Mouse (Mus musculus): Measurements from ENCODE around the gene Josd2.

Josd2 gene

DNA sequence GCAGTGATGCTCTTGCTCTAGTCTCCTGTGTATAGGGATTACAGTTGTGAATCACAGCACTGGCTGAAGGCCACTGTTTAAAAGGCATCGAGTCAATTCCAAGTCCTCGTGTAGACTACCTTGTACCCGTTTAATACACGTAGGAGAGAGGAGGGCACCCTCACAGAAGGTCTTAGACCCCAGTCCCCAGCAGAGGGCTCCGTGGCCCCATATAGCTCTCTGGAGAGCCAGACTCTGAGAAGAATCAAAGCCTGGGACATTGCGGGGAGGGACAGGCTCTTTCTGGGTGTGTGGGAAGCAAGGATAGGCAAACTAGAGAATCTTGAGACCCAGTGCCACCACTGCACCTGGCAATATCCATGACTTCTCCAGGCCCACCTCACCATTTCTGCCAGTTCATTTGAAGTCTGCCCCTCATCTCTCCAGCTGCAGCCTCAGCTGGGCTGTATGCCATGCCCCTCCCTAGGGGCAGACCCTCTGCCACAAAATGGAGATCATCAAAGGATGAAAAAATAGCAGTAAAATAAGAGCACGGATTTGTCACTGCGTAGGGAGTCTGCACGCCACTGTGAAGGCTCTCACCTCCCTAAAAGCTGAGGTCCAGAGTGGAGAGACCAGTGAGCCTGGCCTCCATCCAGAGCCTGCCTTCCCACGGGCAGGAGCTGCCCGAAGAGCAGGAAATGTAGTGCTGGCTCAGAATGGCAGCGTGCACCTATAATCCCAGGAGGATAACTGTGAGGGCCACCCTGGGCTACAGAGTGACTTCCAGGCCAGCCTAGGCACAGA, 21.5 kb upstream of the Josd2 start:
- DNase-seq (ENCODE audit: low spot score): no peak

DNA sequence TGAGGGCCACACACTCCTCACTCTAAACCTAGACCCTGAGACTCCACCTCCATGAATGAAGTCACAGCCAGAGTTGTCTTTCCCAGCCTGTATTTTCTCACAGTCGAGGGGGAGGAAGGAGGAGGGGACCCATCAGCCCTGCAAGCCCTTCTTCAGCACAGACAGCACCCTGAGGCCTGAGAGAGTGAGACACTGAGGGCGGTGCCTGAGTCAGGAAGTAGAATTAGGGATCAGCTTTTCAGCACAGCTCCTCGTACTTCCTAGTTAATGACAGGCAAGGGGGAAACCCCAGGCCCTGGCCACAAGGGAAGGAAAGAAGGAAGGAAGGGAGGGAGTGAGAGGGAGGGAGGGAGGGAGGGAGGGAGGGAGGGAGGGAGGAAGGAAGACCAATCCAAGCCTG, 14.5 kb upstream of the Josd2 start:
- no peak for DNase-seq (ENCODE audit: low spot score)

DNA sequence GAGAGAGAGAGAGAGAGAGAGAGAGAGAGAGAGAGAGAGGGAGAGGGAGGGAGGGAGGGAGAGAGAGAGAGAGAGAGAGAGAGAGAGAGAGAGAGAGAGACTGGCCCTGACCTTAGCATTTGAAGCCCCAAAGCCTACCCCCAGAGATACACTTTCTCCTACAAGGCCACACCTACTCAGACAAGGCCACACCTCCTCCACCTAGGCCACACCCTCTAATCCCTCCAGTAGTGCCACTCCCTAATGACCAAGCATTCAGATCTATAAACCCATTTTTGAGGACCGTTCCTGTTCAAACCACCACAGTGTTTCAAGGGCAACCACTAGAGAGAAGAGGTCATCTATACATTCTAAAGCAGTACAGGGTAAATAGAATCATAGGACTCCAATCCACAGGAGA, 11.5 kb upstream of the Josd2 start:
- no peak for DNase-seq (ENCODE audit: low spot score)

- no peak for DNase-seq (ENCODE audit: low spot score)
Observed at GRCm38 (mm10) chr7:44460067-44460466, 7.7 kb upstream of the Josd2 start.

GRCm38 (mm10) chr7:44460767-44461502, 6.8 kb upstream of the Josd2 start:
- no peak for DNase-seq (ENCODE audit: low spot score)

GRCm38 (mm10) chr7:44461503-44462217, 6.1 kb upstream of the Josd2 start:
- no peak for DNase-seq (ENCODE audit: low spot score)

GRCm38 (mm10) chr7:44462218-44463055, 5.3 kb upstream of the Josd2 start:
- no peak for DNase-seq (ENCODE audit: low spot score)

- no peak for DNase-seq (ENCODE audit: low spot score)
Observed at GRCm38 (mm10) chr7:44463056-44463425, 4.7 kb upstream of the Josd2 start.

GRCm38 (mm10) chr7:44463556-44464225, 4.1 kb upstream of the Josd2 start:
- DNase-seq (ENCODE audit: low spot score): no peak

- no peak for DNase-seq (ENCODE audit: low spot score)
Observed at GRCm38 (mm10) chr7:44464511-44464910, 3.3 kb upstream of the Josd2 start.

- no peak for DNase-seq (ENCODE audit: low spot score)
Observed at GRCm38 (mm10) chr7:44465111-44465510, 2.7 kb upstream of the Josd2 start, which contains the start of gene Aspdh. Gene Aspdh, plus strand, starts transcription at chr7:44465391.

DNA sequence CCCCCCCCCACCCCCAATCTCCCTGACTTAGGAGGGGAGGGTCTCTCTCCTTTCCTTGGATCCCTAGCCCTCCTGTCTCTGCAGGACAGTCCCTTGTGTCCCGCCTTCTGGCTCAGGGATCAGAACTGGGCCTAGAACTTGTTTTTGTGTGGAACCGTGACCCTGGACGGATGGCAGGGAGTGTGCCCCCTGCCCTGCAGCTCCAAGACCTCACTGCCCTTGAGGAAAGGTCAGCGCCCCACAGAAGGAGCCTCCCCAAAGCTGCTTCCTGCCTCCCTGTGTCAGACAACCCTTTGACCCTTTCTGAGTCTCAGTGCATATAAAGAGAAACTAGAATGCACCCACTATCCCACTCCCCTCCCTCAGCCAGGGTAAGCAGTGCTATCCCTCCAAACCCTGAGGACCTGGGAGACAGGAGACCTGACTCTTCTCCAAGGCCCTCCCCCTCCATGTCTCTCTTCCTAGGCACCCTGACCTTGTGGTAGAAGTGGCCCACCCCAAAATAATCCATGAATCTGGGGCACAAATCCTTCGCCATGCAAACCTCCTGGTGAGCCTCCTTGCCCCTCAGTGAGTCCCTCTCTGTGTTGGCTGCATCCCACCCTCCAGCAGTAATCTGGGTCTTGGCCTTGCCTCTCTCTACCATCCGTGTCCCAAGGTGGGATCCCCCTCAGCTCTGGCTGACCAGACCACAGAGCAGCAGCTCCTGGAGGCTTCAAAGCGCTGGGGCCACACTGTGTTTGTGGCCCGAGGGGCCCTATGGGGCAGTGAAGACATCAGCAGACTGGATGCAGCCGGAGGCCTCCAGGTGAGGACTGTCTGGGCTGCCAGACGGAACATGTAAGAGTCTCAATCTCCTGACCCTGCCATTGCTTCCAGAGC, 1.5 kb upstream of the Josd2 start:
- DNase-seq (ENCODE audit: low spot score): no peak

DNA sequence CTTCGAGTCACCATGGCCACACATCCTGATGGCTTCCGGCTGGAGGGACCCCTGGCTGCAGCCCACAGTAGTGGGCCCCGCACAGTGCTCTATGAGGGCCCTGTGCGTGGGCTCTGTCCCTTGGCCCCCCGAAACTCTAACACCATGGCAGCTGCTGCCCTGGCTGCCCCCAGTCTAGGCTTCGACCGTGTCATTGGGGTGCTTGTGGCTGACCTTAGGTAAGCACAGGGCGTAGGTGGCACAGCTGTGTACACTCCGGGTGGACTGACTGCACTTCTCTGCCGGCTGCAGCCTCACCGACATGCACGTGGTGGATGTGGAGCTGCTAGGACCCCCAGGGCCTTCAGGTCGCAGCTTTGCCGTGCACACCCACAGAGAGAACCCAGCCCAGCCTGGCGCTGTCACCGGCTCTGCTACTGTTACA, 880 bp upstream of the Josd2 start:
- no peak for DNase-seq (ENCODE audit: low spot score)

- DNase-seq (ENCODE audit: low spot score): no peak
Observed at GRCm38 (mm10) chr7:44468644-44469285, 985 bp downstream of the Josd2 start.

- no peak for DNase-seq (ENCODE audit: low spot score)
Observed at GRCm38 (mm10) chr7:44469677-44470675, 2.2 kb downstream of the Josd2 start.

- no peak for DNase-seq (ENCODE audit: low spot score)
Observed at GRCm38 (mm10) chr7:44470696-44471612, 3.2 kb downstream of the Josd2 start.

DNA sequence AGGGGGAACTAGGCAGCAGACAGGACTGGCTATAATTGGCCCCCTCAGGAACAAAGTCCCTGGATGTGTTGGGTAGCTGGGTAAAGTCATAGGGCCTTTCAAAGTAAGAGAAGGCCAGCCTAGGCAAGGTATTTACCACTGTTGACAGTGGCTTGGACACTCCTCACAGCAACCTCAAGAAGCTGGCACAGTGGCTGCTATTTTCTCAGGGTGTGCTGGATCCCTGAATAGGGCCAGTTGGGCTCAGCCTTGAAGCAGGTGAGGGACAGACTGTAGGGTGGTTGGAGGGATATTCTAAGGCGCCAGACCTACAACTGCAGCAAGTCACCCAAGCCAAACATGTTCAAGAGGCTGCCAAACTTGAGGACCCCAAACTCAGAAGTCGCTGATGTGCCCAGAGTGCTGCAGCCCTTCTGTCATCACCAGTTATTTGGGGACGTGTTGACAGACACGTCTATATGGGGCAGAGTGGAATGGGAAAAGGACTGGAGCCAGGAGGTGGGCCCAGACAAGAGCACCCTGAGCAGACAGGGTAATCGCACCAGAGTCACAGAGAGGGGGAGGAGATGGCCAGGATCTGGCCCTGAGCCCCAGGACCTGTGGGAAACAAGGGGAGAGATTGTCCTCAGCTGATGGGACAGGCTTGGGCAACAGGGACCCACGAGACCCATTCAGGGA, 4.2 kb downstream of the Josd2 start:
- DNase-seq (ENCODE audit: low spot score): no peak
